Mouse (Mus musculus): ENCODE measurements around the gene Surf1. TPM values are rescaled to one million over a fixed set of nuclear protein-coding genes. Genes with fewer than 3 reads are reported as not detected.

Surf1 gene
- total and polyA plus RNA-seq, 3 experiments, result 52.1 to 74.8 TPM; not detected in 1

DNA sequence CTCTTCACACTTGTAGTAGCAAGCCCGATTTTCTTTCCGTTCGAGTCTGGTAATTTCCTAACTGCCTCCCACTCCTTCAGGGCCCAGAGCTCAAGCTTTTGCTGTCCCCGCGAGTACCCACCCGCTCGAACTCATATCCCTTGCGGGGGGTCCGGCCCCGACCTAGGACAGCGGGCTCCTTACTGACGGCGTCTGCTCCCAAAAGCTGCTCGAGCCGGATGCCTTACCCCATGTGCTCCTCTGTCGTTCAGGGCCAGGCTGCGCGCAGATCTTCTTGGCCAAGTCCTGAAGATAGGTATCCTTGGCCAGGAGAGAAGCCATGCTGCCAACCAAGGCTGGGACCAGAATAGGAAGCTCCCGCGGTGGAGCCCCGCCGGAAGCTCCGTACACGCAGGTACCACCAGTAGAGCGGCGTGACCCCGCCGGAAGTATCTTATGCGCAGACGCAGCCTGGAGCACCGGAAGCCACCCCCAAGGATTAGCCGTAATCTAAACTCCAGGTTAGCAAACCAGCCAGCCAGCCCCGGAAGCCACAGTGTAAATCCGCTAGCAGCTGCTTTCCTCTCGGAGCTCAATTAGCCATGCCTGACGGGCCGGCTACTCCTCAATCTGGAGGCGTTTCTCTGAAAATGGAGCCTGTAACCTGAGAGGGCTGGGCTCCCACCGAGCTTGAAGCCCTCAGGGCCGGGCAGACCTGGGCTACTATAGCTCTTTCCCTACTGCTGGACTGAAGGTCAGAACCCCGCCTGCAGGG is 13.7 kb downstream of the Surf1 start, which contains the start of gene Surf6 (continued):
- no peak for TF ChIP-seq GABPA (IDR thresholded peaks at IDR 0.05; ENCODE audit: low read depth, low read length)
- TF ChIP-seq MYC (IDR thresholded peaks at IDR 0.05; ENCODE audit: low read depth, low read length), result peak; percentile 86
- no peak for TF ChIP-seq RAD21 (IDR thresholded peaks at IDR 0.05; ENCODE audit: low read depth, low read length)
- no peak for TF ChIP-seq CHD1 (IDR thresholded peaks at IDR 0.05; ENCODE audit: low read depth, low read length)
- no peak for TF ChIP-seq CTCF (IDR thresholded peaks at IDR 0.05 in 2 of 3, conservative IDR thresholded peaks at IDR 0.05 in 1 of 3; ENCODE audit: control insufficient read depth in 1 of 3, insufficient read depth in 1 of 3, low read depth in 2 of 3, low read length in 3 of 3, poor library complexity in 1 of 3, severe bottlenecking in 1 of 3)
- no peak for TF ChIP-seq MAFK (IDR thresholded peaks at IDR 0.05; ENCODE audit: borderline replicate concordance, low read depth, low read length)
- peak; percentile 81 for TF ChIP-seq MAX (IDR thresholded peaks at IDR 0.05; ENCODE audit: low read length)
- TF ChIP-seq POLR2AphosphoS2 (IDR thresholded peaks at IDR 0.05; ENCODE audit: low read length), result peak; percentile 92
- peak; percentile 96 for TF ChIP-seq ELF1 (IDR thresholded peaks at IDR 0.05; ENCODE audit: low read depth, low read length)
- TF ChIP-seq UBTF (IDR thresholded peaks at IDR 0.05; ENCODE audit: borderline replicate concordance, insufficient read depth, low read depth, low read length), result no peak
- TF ChIP-seq GATA1 (IDR thresholded peaks at IDR 0.05; ENCODE audit: low read depth, low read length), result peak; percentile 54; the same call in 1 of the 2 replicates
- no peak for TF ChIP-seq CHD2 (IDR thresholded peaks at IDR 0.05; ENCODE audit: low read length)

DNA sequence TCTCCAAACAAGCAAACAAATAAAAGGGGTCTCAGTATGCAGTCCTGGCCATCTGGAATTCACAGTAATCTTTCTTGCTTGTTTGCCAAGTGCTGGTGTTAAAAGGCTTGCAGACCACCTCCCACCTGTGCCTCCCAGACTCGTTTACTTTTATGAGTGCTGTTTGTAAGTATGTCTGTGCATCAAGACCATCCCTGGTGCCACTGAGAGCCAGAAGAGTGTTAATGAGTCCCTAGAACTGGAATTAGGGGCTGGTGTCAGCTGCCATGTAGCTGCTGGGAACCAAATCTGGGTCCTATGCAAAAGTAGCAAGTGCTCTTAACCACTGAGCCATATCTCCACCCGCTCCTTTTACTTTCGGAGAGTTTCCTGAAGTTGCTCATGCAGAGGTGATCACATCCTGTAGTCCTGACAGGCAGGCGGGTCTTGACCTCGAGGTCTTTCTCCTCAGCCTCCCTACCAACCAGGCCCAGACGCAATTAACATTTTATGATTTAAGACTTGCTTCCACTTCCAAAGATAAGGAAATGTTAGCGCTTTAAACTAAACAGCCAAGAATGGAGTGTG is 14.4 kb downstream of the Surf1 start:
- H3K27me3 ChIP-seq (ENCODE audit: control insufficient read depth in 1 of 2, insufficient read depth in 2 of 2, low read length in 2 of 2), result no peaks in the 10 kb centered on the region
- peak overlapping the region; percentile 89 for H3K9ac ChIP-seq (ENCODE audit: control insufficient read depth, low read depth, low read length, poor library complexity, severe bottlenecking)
- TF ChIP-seq MEF2A (IDR thresholded peaks at IDR 0.05; ENCODE audit: extremely low read depth, insufficient replicate concordance, low read depth, low read length, poor library complexity, severe bottlenecking) (no peak), CHD2 (IDR thresholded peaks at IDR 0.05; ENCODE audit: low read length) (no peak)
- H3K27ac ChIP-seq (ENCODE audit: control insufficient read depth, low read depth, low read length), result peak overlapping the region; percentile 73
- H3K4me3 ChIP-seq (ENCODE audit: control insufficient read depth in 1 of 2, insufficient read depth in 1 of 2, low read depth in 2 of 2, low read length in 2 of 2), result peak overlapping the region; percentile 80 to 85
- H3K79me2 ChIP-seq (ENCODE audit: control insufficient read depth, insufficient read depth, low read length, poor library complexity), result peaks cover 42% of the 10 kb centered on the region
- peak; percentile 46 for DNase-seq (ENCODE audit: low read depth, low spot score)
- H3K4me1 ChIP-seq (ENCODE audit: control insufficient read depth in 1 of 2, insufficient read depth in 2 of 2, low read length in 2 of 2), result peaks cover 0 to 4% of the 10 kb centered on the region in 2 experiments; a peak in 1 of 4 replicates
- H3K36me3 ChIP-seq (ENCODE audit: control insufficient read depth in 1 of 2, insufficient read depth in 2 of 2, low read length in 2 of 2), result peaks cover 4 to 10% of the 10 kb centered on the region in 2 experiments
- H3K9me3 ChIP-seq (replicated peaks; ENCODE audit: insufficient read depth, low read length), result no peaks in the 10 kb centered on the region

DNA sequence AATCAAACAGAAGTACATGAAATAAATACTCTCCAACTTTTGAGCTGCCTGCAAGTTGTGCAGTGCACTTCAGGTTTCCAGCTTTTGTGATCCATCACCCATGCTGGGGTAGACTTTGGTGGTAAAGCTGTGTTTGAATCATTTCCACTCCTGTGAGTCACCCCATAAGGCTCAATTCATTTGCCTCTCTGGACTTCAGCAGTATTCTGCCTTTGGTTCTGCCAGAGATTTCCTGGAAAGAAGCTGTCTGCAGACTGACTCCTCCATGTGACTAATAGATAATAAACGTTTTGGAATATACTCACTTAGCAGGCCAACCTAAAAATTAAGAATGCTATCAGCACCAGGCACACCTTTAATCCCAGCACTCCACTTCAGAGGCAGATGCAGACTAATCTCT is 15.6 kb downstream of the Surf1 start:
- Histone ChIP-seq H3K27ac (ENCODE audit: control insufficient read depth, low read depth, low read length) (no peak overlapping the region), H3K36me3 (ENCODE audit: control insufficient read depth in 1 of 2, insufficient read depth in 2 of 2, low read length in 2 of 2) (peaks cover 6 to 10% of the 10 kb centered on the region in 2 experiments), H3K9ac (ENCODE audit: control insufficient read depth, low read depth, low read length, poor library complexity, severe bottlenecking) (no peak overlapping the region), H3K27me3 (ENCODE audit: control insufficient read depth in 1 of 2, insufficient read depth in 2 of 2, low read length in 2 of 2) (no peaks in the 10 kb centered on the region), H3K4me3 (ENCODE audit: control insufficient read depth in 1 of 2, insufficient read depth in 1 of 2, low read depth in 2 of 2, low read length in 2 of 2) (no peak overlapping the region; a peak in 1 of 4 replicates), H3K79me2 (ENCODE audit: control insufficient read depth, insufficient read depth, low read length, poor library complexity) (peaks cover 39% of the 10 kb centered on the region), H3K9me3 (replicated peaks; ENCODE audit: insufficient read depth, low read length) (no peaks in the 10 kb centered on the region), H3K4me1 (ENCODE audit: control insufficient read depth in 1 of 2, insufficient read depth in 2 of 2, low read length in 2 of 2) (peaks cover 0 to 4% of the 10 kb centered on the region in 2 experiments; a peak in 1 of 4 replicates)
- no peak for TF ChIP-seq RCOR1 (IDR thresholded peaks at IDR 0.05; ENCODE audit: low read depth, low read length)
- no peak for TF ChIP-seq EP300 (IDR thresholded peaks at IDR 0.05; ENCODE audit: low read depth in 1 of 2, low read length in 2 of 2)
- no peak for TF ChIP-seq MEF2A (IDR thresholded peaks at IDR 0.05; ENCODE audit: extremely low read depth, insufficient replicate concordance, low read depth, low read length, poor library complexity, severe bottlenecking)
- no peak for TF ChIP-seq MXI1 (IDR thresholded peaks at IDR 0.05; ENCODE audit: low read depth, low read length)
- no peak for DNase-seq (ENCODE audit: low read depth, low spot score)

Measured in MEL (cell line).